Mouse (Mus musculus) limb, embryonic 11.5 days (tissue): ENCODE measurements at regions not wholly inside any gene's neighbourhood (a gene's known extent, or its start where the extent isn't known, plus 50 kb on each side); places are given as distances from the start of the nearest gene placed in this dataset.

Source experiments
- ATAC-seq: fragments of 200-750 bp; cut with Nextera tagmentation; 2 replicates; pipeline ENCODE4 v1.8.0; 2017; ENCODE audit warnings: low read depth; ENCODE audit not compliant: insufficient number of reproducible peaks, low FRiP score, low TSS enrichment
- DNase-seq: peaks from one replicate; pipeline ENCODE4 v3.0.0-alpha.2; 2015; ENCODE audit warnings: low spot score
- H3K27ac ChIP-seq: fragments of 300-500 bp; sonication (generic); replicated peaks from 2 replicates; pipeline ENCODE4 v1.5.1; 2014; ENCODE audit warnings: low read depth, mild to moderate bottlenecking, low read length
- H3K27me3 ChIP-seq: fragments of 300-500 bp; sonication (generic); 2 replicates; pipeline ENCODE4 v1.6.1; 2014; ENCODE audit warnings: mild to moderate bottlenecking, low read length, mixed read lengths; ENCODE audit not compliant: control insufficient read depth, insufficient read depth
- H3K36me3 ChIP-seq: fragments of 300-500 bp; sonication (generic); 2 replicates; pipeline ENCODE4 v1.6.1; 2014; ENCODE audit warnings: mild to moderate bottlenecking, low read length, moderate library complexity, mixed read lengths; ENCODE audit not compliant: control insufficient read depth, insufficient read depth
- H3K4me1 ChIP-seq: fragments of 300-500 bp; sonication (generic); 2 replicates; pipeline ENCODE4 v1.6.1; 2014; ENCODE audit warnings: low read length, mixed read lengths; ENCODE audit not compliant: control insufficient read depth, insufficient read depth
- H3K4me2 ChIP-seq: fragments of 300-500 bp; sonication (generic); 2 replicates; pipeline ENCODE4 v1.6.1; 2014; ENCODE audit warnings: low read depth, mild to moderate bottlenecking, moderate library complexity; ENCODE audit not compliant: severe bottlenecking
- H3K4me3 ChIP-seq: fragments of 300-500 bp; sonication (generic); 2 replicates; pipeline ENCODE4 v1.5.1; 2014; ENCODE audit warnings: low read depth, low read length
- H3K9ac ChIP-seq: fragments of 300-500 bp; sonication (generic); 2 replicates; pipeline ENCODE4 v1.6.1; 2014; ENCODE audit warnings: mild to moderate bottlenecking, low read length
- H3K9me3 ChIP-seq: fragments of 300-500 bp; sonication (generic); 2 replicates; pipeline ENCODE4 v1.6.1; 2016; ENCODE audit warnings: low read length; ENCODE audit not compliant: control insufficient read depth
- WGBS: fragments of 180-500 bp; shearing (Covaris S2); extraction: QIAGEN DNeasy Blood & Tissue Kit; methylation state at CpG from one replicate; pipeline ENCODE4 v1.1.7; 2014; 5-methylcytosine and 5-hydroxymethylcytosine counted together

GRCm38 (mm10) chr13:83716711-83717171 lies 212.9 kb downstream of the Mef2c start:
- Histone ChIP-seq H3K4me2 (no peak overlapping the region), H3K36me3 (no peaks in the 10 kb centered on the region), H3K27ac (no peak overlapping the region), H3K4me3 (no peak overlapping the region), H3K9me3 (no peaks in the 10 kb centered on the region), H3K27me3 (peaks cover 87% of the 10 kb centered on the region), H3K4me1 (no peaks in the 10 kb centered on the region), H3K9ac (no peak overlapping the region)
- DNase-seq (peak; percentile 49), ATAC-seq (no peak)
- 0% methylated on average over 8 of the region's 8 CpGs for WGBS

DNA sequence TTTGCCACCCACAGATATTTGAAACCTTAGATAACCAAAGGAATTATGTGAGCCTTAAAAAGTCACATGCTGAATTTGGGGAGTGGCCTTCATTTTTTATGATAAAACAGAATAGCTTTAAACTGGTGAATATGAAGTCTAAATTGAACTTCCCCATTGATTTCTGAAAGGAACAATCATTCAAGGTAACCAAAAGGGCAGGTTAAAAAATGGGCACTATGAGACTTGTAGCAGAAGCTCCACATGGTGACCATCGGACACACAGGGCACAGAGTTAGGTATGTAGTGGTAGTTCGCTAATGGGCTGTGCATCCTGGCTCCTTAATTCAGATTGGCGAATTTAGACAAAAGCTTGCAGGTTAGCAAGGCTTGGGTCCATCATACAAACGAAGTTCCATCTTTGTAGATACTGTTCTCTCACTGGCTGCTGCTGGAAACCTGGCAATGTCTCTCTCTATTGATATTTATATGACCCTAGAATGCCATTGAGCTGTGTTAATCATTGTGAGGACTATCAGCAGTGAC lies 213.9 kb downstream of the Mef2c start:
- DNase-seq (peak; percentile 22), ATAC-seq (no peak)
- Histone ChIP-seq H3K36me3 (no peaks in the 10 kb centered on the region), H3K27ac (no peak overlapping the region), H3K9ac (no peak overlapping the region), H3K9me3 (no peaks in the 10 kb centered on the region), H3K27me3 (peaks cover 91% of the 10 kb centered on the region), H3K4me3 (no peak overlapping the region), H3K4me1 (no peaks in the 10 kb centered on the region), H3K4me2 (no peak overlapping the region)
- 5% methylated on average over 4 of the region's 4 CpGs for WGBS

DNA sequence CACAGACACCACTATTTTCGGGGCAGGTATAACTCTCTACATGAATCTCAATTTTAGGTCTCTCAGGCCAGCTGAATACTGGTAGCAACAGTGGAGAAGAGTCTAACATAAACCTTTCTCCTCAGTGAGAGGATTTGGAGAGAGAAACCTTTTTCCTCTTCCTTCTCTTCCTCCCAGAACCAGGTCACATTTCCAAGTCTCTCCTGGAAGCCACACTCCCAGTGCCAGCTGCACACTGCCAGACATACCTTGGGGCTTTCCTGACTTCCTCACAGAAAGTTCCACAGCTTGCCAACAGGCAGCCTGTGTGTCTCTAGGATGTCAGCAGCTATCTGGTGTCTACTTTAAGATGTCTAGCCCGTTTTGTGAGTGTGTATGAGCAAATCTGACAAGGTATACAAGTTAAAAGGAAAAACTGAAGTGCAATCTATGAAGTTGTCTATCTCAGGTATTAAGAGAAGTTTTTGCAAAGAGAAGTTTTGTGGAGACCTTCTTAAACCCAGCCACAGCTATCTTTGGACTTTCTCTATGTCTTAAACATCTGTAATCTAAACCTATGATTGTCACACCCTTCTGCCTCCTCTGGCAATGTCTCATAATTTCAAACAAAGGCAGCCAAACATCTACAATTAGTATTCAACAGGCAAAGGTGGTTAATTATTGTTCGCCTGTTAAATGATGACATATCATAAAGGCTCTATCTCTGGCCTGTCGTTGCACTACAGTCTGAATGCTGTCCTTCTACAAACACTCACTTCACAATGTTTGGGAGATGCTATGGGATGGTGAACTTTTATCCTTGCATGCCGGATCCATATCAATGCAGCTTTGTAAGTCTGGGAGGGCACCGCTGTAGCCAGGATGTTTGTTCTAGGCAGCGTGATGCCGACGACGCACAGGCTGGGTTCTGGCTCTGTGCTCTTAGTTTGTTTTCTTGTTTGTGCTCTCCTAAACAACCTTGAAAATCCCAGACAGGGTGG lies 214.9 kb downstream of the Mef2c start:
- H3K9ac ChIP-seq, result no peak overlapping the region
- ATAC-seq, result no peak
- 3% methylated on average over 10 of the region's 10 CpGs for WGBS
- H3K4me3 ChIP-seq, result no peak overlapping the region
- no peak overlapping the region for H3K4me2 ChIP-seq
- H3K36me3 ChIP-seq, result no peaks in the 10 kb centered on the region
- DNase-seq, result peak; percentile 39
- H3K4me1 ChIP-seq, result no peaks in the 10 kb centered on the region
- H3K9me3 ChIP-seq, result no peaks in the 10 kb centered on the region
- peaks cover 92% of the 10 kb centered on the region for H3K27me3 ChIP-seq
- H3K27ac ChIP-seq, result no peak overlapping the region

- Histone ChIP-seq H3K9me3 (no peaks in the 10 kb centered on the region), H3K4me2 (no peak overlapping the region), H3K27ac (no peak overlapping the region), H3K4me1 (no peaks in the 10 kb centered on the region), H3K36me3 (no peaks in the 10 kb centered on the region), H3K9ac (no peak overlapping the region), H3K4me3 (no peak overlapping the region), H3K27me3 (peaks cover 90% of the 10 kb centered on the region)
- 2% methylated on average over 24 of the region's 24 CpGs for WGBS
- ATAC-seq (no peak), DNase-seq (peak; percentile 39)
Observed at GRCm38 (mm10) chr13:83719635-83720291, 215.9 kb downstream of the Mef2c start.

GRCm38 (mm10) chr13:83720352-83720751 lies 216.5 kb downstream of the Mef2c start:
- Histone ChIP-seq H3K4me3 (no peak overlapping the region), H3K9me3 (no peaks in the 10 kb centered on the region), H3K36me3 (no peaks in the 10 kb centered on the region), H3K27me3 (peaks cover 90% of the 10 kb centered on the region), H3K4me1 (no peaks in the 10 kb centered on the region), H3K27ac (no peak overlapping the region), H3K9ac (no peak overlapping the region), H3K4me2 (no peak overlapping the region)
- WGBS, result 2% methylated on average over 12 of the region's 12 CpGs
- DNase-seq, result no peak
- no peak for ATAC-seq

DNA sequence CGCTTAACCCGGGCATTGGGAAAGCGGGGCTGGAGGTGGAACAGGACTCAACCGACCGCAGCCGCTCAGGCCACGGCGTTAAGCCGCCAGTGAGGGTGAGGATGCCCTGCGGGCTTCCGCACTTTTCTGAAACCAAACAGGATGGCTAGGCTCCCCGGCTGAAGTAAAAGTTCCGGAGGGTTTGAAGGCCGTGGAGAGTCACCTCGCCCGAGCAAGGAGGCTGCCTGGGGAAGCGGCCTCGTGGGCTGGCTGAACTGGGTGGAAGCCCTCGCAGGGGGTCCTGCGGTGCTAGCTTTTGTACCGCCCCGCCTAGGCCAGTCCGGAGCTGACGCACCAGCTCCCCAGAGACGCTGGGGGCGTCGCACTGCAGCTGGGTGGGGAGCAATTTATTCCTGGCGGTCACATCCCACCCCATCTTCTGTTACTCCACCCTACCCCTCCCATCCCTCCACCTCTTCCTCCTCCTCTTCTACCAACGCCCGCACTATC lies 217.1 kb downstream of the Mef2c start:
- Histone ChIP-seq H3K4me1 (no peaks in the 10 kb centered on the region), H3K4me3 (peak overlapping the region; percentile 17; the same call in 1 of the 2 replicates), H3K36me3 (no peaks in the 10 kb centered on the region), H3K27me3 (peaks cover 93% of the 10 kb centered on the region), H3K9ac (no peak overlapping the region), H3K9me3 (no peaks in the 10 kb centered on the region), H3K27ac (no peak overlapping the region), H3K4me2 (peak overlapping the region; percentile 13; the same call in 1 of the 2 replicates)
- under 1% methylated on average over 30 of the region's 30 CpGs for WGBS
- ATAC-seq, result no peak
- peak; percentile 56 for DNase-seq

DNA sequence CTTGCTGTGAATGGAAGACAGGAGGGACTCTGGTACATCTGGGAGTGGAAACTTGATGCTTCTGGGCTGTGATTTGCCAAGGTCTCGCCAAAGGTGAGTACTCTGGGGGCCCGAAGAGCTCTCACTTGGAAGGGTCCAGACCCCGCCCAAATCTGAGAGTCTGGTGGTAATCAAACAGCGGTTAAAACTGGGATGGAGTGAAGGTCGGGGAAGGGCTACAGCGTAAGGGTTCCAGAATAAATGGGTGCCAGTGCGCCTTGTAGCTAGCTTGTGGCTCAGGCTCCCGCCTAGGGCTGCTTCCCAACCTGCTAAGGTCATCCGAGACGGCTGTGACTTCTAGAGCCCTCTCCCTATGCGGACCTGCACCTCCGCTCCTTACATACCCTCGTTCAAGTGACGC lies 217.7 kb downstream of the Mef2c start:
- H3K4me2 ChIP-seq, result no peak overlapping the region
- H3K27ac ChIP-seq, result no peak overlapping the region
- H3K9me3 ChIP-seq, result no peaks in the 10 kb centered on the region
- DNase-seq (peak; percentile 41), ATAC-seq (no peak)
- no peak overlapping the region for H3K9ac ChIP-seq
- peaks cover 89% of the 10 kb centered on the region for H3K27me3 ChIP-seq
- H3K4me1 ChIP-seq, result no peaks in the 10 kb centered on the region
- H3K36me3 ChIP-seq, result no peaks in the 10 kb centered on the region
- no peak overlapping the region for H3K4me3 ChIP-seq
- under 1% methylated on average over 14 of the region's 14 CpGs for WGBS

DNA sequence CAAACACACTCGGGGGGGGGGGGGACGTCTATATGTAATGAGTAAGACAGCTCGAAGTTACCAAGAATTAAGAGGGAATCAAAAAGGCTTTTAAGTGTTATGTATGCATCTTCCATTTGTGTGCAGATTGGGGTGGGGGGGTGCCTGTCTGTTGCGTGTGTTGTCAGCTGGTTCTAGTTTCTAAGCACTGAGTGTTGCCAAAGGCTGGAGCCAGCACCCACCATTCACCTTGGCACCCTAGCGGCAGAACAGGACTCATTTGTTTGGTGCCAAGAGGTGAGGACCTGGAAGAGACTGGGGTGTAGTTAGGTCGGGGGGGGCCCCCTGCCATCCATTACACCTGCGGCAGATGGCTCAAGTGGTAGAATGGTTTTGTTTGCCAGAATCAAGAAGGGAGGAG lies 218.4 kb downstream of the Mef2c start:
- no peak overlapping the region for H3K4me3 ChIP-seq
- no peak overlapping the region for H3K9ac ChIP-seq
- no peak overlapping the region for H3K27ac ChIP-seq

More for the DNA sequence above, 218.4 kb downstream of the Mef2c start:
- ATAC-seq (no peak), DNase-seq (peak; percentile 26)
- peaks cover 89% of the 10 kb centered on the region for H3K27me3 ChIP-seq
- no peaks in the 10 kb centered on the region for H3K36me3 ChIP-seq
- 2% methylated on average over 7 of the region's 7 CpGs for WGBS
- H3K9me3 ChIP-seq, result no peaks in the 10 kb centered on the region
- H3K4me2 ChIP-seq, result no peak overlapping the region
- 0 out of 2 replicates have a peak, but pooled peaks cover 3% of the 10 kb centered on the region for H3K4me1 ChIP-seq
